Mouse (Mus musculus): ENCODE results near the gene Scpep1. TPM values are rescaled to one million over a fixed set of nuclear protein-coding genes. Genes with fewer than 3 reads are reported as not detected.
"Not testable (repeated sequence)": the region's sequence is repeated elsewhere in the genome, so short reads cannot be mapped to it uniquely, and the experiment has no call there.

Gene Scpep1
- 10 to 100 TPM; 22.4 to 42.1 (median 22.8) TPM for polyA plus RNA-seq (2017; shearing (Covaris generic))

DNA sequence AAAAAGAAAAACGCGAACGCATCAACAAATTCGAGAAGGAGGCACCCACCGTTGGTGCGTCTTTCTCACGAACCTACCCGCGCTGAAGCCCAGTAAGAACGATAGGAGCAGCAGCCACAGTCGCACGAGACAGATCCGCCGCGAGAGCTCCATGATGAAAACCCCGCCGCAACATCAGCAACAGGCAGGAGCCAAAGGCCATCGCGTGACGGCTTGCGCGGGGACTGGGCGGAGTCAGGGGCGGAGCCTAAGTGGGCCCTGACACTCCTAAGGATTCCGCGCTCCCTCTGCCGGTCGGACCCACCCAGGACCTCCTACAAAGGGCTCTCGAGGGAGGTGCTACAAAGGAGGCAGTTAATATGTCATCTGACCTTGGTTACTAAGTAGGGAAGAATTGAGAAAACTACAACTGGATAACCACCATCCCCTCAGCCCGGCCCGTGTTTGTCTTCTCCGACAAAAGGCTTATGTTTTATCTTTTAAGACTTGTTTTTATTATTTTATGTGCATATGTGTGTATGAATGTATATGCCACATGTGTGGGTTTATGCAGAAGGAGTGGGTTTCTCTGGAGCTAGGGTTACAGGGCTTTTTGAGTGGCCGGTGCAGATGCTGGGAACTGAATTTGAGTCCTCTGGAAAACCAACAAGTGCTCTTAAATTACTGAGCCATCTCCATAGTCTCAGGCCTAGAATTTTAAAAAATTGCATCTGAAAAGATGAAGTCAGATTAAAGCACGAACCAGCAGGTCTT is at the start of gene Scpep1:
Gene Scpep1, minus strand, starts transcription at position 249 of the 753 bp plus-strand sequence.
- peak; percentile 99 for ATAC-seq

DNA sequence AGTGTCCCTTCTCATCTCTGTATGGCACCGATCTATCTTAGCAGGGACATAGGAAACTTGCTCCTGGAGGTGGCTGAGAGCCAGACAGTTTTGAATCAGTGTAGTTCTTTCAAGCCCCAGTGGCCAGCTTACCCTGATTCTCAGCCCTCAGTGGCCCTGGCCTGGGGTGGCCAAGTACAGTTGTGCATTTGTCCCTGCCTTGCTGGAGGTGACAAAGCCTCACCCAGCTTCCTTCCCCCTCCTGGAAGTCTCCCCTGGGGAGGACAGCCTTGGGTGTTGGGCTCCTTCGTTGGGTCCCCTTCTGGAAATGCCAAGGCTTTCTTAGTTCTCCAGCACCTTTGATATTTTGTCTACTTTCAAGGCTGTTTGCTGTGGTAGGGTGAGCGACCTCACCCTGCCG is 48.5 kb upstream of the Scpep1 start:
- ATAC-seq: no peak

DNA sequence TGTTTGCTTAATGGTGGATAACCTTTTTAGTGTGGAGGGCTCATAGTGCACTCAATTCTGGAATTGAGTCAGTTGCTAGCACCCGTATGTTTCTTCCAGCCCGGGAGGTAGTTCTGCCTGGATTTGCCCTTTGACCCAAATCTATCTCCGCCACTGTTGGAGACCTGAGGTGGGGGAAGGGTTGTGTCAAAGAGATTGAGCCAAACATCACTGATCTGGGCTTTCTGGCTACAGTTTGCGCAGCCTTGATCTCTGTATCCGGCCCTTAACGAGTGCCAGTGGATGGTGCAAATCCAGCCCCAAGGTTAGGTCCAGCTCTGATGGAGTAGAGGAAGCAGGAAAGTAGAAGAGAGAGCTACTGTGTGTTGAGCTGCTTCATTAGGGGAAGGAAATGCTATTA is 47.8 kb upstream of the Scpep1 start:
- no peak for ATAC-seq

DNA sequence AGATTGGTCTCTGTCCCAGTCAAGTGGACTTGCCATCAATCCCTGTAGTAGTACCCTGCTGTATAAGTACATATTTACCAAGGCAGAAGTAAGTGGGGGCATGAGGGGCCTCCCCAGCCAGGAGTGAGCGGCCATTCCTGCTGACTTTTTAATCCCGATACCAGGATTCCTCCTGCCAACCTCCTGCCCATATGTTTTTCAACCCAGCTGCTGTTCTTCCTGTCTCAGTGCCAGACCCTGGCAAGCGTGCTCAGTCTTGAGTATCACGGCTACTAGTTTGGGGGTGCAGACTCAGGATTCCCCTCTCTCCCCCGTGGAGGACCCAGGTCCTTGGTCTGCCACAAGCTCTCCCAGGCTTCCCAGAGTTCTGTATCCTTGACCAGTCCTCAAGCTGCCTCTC is 47.4 kb upstream of the Scpep1 start:
- ATAC-seq: no peak

DNA sequence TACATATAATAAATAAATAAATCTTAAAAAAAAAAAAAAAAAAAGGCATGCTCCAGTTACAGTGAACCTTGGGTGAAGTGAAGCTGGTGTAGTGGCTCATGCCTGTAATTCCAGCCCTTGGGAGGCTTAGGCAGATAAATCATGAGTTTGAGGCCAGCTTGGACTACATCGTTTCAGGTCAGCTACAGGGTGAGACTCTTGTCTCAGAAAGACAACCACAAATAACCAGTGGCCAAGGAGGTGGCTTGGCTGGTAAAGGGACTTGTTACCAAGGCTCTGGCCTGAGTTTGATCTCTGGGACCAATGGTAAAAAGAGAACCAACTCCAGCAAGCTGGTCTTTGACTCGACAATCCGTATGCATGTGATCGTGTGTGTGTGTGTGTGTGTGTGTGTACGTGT is 46.8 kb upstream of the Scpep1 start:
- no peak for ATAC-seq

DNA sequence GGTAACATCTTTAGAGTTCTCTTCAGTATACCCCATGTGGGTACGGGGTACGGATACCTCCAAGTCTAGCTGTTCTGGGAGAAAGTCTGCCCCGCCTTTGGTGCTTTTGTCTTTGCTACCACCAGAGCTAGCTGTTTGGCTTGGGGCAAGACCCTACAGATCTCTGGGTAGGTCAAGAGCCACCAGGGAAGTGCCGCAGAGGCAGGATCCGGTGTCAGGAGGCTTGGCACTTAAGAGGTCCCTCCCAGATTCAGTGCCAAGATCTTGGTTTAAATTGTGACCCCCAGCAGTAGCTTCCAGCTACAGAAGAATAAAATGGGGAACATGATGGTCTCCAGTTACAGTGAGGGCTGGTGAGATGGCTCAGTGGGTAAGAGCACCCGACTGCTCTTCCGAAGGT is 46.3 kb upstream of the Scpep1 start:
- ATAC-seq: no peak

DNA sequence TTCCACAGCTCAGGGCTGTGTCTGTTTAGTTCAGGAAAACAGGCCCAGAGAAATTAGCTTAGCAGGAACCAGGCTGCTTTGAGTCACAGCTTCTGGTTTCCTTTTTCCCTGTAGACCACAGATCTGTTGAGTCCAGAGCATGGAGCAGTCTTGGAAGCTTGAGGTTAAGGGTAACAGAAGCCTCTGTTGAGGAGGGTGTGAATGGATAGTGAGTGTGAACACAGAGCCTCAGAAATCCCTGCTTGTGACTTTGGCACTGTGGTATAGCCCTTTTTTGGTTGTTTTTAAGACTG is 45.2 kb upstream of the Scpep1 start:
- ATAC-seq: no peak

DNA sequence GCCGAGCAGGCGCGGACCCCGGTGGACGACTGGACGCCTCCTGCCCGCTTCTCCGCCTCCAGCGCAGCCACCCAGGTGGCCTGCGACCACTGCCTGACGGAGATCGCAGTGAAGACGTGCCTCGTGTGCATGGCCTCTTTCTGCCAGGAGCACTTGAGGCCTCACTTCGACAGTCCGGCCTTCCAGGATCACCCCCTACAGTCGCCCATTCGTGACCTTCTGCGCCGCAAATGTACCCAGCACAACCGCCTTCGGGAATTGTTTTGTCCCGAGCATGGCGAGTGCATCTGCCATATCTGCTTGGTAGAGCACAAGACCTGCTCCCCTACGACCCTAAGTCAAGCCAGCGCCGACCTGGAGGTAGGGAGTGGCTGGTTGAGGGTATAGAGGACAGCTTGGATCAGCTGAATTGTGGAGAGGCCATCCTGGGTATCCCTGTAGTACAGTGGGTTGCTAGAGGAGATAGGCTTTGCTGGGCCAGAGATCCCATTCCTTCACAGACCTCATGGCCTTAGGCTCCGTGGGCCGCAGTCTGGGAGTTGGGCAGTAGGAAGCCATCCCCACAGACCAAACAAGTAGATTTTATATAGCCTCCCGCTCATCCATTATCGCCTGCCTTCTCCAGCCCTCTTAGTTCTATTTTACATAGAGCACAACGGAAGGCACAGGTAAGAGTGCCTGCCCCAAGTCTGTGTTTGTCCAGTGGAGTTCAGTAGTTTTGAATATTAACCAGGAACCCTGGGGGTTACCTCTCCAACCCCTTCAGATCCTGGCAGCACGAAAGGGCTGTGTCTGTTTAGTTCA is 44.7 kb upstream of the Scpep1 start:
- ATAC-seq: no peak

DNA sequence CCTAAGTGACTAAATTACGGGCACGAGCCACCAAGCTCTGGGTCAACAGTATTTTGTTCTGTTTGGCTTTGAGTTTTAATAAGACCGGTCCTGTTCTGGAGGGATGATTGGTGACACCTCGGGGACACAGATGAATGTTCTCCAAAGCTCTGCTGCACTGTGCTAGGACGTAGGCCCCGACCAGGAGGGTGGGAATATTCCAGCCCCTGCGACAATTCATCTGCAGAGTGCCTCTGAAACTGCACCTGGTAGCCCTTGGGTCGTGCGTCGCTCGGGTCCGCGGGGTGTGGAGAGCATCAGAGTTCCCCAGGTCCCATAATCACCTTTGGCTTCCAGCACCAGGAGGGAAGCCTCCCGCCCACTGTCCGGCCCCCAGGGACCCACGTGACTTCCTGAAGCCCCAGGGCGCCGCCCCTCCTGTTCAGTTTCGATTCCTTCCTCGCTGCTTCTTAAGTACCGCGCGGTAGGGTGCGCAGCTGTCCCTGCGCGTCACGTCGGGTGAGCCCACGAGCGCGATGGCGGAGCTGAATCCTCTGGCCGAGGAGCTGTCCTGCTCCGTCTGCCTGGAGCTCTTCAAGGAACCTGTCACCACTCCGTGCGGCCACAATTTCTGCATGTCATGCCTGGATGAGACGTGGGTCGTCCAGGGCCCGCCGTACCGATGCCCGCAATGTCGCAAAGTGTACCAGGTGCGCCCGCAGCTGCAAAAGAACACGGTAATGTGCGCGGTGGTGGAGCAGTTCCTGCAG is 43.9 kb upstream of the Scpep1 start, which contains the start of gene Trim25:
Gene Trim25, plus strand, starts transcription at position 403 of the 749 bp plus-strand sequence.
- ATAC-seq: peak; percentile 99

DNA sequence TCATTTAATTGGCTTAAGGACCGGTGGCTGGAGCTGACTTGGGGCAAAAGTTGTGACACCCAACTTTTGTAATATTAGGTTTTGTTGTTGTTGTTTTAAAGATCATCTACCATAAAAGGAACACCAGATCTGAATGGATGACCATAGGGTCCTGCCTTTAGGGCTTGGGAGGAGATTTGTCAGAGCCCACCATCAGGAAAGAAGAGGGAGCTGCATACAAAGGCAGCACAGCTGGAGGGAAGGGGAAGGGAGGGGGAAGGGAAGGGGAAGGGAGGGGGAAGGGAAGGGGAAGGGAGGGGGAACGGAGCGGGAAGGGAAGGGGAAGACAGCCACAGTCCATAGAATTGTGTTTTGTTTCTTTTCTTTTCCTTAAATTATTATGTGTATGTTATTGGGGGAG is 43.1 kb upstream of the Scpep1 start:
- no peak for ATAC-seq

DNA sequence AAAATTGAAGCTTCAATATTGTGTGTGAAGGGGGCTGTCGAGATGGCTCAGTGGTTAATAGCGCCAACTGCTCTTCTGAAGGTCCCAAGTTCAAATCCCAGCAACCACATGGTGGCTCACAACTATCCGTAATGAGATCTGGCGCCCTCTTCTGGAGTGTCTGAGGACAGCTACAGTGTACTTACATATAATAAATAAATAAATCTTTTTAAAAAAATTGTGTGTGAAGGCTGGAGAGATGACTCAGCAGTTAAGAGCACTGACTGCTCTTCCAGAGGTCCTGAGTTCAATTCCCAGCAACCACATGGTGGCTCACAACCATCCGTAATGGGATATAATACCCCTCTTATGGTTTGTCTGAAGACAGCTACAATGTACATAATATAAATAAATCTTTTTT is 42.1 kb upstream of the Scpep1 start:
- not testable (repeated sequence) for ATAC-seq

DNA sequence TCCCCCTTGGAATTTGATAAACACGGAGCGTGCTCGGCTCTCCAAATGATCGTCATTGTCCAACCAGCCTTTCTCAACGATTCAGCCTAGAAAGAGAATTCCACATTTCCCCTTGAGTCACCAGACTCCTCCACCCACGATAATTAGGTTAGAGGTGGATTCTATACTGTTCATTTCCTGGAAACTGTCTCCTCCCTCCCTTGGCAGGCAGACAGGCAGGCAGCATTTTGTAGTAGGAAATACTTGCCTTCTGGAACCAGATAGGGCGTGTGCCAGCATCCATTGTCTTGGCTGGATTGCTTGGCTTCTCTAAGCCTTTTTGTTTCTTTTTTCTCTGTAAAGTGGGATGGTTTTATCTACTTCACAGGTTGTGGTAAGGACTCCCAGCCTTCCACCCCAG is 41.2 kb upstream of the Scpep1 start:
- no peak for ATAC-seq

DNA sequence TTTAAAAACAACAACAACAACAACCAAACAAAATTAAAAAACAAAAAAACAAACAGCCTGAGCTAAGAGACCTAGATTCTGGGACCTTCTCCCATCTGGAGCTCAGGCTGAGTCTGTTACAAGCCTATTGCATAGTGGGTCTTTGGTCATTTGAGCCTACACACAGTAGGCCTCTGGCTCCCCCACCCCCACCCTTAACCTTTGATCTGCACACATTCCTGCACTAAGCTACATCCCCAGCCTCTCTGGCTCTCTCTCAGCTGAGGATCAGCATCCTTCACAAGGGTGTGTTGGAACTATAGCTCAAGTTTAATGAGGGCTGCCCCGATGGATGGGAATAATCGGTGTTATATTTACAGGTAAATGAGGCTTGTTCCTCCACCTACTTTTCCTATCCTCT is 40.4 kb upstream of the Scpep1 start:
- no peak for ATAC-seq

DNA sequence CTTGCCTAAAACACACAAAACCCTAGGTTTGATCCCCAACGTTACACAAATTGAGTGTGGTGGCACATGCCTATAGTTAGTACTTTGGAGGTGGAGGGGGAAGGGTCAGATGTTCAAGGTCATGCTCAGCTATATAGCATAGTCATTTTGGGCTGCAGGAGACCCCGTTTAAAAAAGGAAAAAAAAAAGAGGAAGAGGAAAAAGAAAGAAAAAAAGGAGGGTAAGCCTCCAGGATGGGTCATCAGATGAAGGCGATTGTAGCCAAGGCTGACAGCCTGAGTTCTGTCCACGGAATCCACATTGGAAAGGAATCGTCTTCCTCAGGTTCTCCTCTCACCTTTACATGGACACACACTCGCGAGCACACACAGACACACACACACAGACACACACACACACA is 39.2 kb upstream of the Scpep1 start:
- ATAC-seq: no peak

DNA sequence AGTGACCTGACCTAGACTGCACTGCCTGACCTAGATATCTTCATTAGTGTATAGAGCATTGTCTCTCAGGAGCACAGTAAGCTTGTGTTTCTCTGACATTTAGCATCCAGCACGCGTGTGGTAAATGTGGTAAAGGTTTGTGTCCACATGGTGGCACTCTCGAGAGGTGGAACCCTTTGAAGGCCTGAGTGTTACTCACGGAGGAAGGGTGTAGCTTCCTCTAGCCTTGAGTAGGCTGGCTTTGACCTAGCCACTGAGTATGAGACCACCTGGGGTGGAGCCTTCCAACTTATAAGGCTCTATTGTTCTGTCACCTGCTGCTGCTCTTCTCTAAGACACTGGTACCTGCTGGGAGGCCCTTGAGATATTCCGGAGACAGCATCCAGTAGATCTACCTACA is 38.4 kb upstream of the Scpep1 start:
- ATAC-seq: peak; percentile 84

DNA sequence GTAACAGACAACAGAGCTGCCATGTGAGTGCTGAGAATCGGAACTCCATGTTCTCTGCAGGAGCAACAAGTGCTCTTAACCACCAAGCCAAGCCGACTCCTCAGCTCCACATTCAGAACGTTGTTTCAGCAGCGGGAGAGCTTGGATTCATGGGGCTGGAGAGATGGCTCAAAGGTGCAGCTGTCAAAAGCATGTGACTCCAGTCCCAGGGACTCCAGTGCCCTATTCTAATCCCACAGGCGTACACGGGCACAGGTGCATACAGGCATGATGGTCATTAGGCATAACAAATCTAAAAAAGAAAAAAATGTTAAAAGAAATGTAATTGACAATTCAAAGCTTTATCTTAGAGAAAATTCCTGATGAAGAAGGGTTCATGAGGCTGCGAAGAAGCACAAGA is 37.9 kb upstream of the Scpep1 start:
- ATAC-seq: no peak

DNA sequence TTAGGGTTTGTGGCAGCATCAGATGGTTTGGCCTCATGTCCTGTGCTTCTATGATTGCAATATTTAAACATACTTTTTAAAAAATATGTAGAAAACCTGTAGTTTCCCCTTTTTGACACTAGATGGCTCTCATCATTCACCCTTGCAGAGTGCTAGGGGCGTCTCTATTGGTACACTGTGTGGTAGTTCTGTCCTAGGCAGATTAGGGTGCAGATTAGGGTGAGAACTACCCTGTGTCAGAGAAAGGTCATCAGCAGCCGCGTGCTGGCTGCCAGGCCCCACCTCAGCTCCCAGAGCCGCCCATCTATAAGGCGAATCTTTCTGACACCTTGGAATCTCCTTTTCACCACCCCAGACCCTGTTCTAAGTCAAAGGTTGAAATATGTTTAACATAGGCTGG is 34.3 kb upstream of the Scpep1 start:
- ATAC-seq: peak; percentile 38

DNA sequence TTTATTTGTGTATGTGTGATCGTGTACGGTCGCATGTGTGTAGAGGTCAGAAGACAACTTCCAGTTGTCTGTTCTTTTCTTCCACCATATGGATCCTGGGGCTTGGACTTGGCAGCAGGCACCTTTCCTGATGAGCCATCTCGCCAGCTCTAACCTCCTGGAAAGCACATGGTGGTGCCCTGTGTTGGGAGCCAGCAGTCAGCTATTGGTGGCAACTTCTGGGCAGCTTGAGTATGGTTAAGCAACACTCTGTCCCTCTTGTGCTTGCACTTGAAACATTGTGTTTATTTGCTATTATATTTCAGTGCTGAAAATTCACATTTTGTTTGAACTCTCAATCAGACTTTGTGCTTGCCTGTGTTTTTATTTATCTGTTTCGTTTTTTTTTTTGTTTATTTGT is 33.7 kb upstream of the Scpep1 start:
- no peak for ATAC-seq

DNA sequence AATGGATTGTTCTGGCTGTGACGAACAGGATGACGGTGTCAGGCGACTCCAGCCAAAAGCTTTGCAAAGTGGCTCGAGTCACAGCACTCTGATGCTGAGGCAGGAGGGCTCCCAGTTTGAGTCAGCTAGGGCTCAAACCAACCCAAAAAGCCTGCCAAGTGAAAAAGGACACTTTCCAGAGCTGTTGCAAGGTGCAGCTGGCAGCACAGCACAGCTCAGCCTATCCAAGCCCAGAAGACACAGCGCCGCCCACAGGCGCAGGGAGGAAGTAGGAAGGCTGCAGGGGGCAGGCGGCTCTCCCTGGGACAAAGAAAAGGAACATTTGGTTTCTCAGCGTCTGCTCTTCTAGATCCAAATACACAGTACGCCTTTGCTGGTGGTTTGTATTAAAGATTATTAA is 31.4 kb upstream of the Scpep1 start:
- no peak for ATAC-seq

DNA sequence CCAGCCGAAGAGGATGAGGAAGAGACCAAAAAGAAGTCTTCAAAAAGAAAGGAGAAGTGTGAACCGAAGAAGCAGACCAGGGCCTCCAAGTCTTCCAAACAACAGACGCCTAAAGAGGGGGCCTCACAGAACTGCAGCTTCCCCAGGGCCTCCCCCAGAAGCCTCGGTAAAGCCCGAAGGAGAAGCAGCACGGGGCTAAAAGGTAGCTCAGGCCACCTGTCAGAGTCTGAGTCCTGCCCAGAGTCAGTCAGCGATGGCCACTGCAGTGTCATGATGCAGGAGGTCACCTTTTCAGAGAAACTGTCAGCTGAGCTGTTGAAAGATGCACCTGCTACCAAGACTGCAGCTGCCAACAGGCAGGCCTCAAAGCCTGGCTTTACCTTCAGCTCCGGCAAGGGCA is 26.1 kb upstream of the Scpep1 start:
- ATAC-seq: no peak

DNA sequence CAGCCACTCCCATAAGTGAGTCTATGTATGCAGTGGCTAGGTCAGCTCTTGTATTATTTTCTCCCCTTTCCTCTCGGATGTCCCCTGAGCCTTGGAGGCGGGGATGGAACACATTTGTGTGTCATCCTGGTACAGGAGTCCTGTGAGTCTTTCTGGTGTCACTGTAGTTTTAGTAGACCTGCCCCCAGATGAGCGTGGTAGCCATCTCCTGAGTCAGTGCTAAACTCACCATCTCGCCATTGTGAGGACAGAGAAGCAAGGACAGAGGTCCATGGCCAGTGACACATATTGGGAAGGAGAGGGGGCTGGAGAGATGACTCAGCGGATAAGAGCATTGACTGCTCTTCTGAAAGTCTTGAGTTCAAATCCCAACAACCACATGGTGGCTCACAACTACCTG is 21.9 kb upstream of the Scpep1 start:
- ATAC-seq: no peak

DNA sequence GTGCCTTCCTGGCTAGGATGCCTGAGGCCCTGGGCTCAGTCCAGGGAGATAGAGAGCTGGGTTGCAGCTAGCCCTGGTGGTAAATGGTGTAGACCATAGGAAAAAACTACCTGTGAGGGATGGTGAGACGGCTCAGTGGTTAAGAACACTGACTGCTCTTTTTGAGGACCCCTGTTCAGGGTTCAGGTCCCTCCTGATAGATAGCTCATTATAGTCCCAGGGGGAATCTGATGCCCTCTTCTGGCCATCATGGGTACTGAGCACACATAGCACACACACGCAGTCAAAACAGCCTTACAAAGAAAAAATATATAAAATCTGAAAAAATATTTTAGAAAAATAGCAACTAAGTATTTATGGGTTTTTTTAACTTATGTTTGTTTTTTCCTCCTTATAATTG is 21.1 kb upstream of the Scpep1 start:
- ATAC-seq: no peak

All from inflammation-experienced regulatory T-cells, adult 6 months (primary cell).